Mouse (Mus musculus) testis, adult 2 months (tissue): ENCODE measurements around the gene Ifitm1.

Experiments used
- CTCF ChIP-seq: fragments of 200-500 bp; IDR thresholded peaks from 2 replicates; pipeline ENCODE4 v1.5.1; 2012; ENCODE audit warnings: low read depth, mild to moderate bottlenecking, inconsistent platforms, low read length, moderate library complexity; ENCODE audit not compliant: control insufficient read depth, insufficient read depth, insufficient replicate concordance
- POLR2A ChIP-seq: fragments of 200-500 bp; IDR thresholded peaks from 2 replicates; pipeline ENCODE4 v1.6.1; 2012; ENCODE audit warnings: low read depth, mild to moderate bottlenecking, inconsistent platforms, low read length, moderate library complexity; ENCODE audit not compliant: control insufficient read depth

GRCm38 (mm10) chr7:140945247-140945646 lies 21.8 kb upstream of the Ifitm1 start:
- no peak for TF ChIP-seq CTCF
- TF ChIP-seq POLR2A, result no peak
